Mouse (Mus musculus): ENCODE measurements around the gene Jmjd8.

- no peak for TF ChIP-seq CTCF (IDR thresholded peaks at IDR 0.05; ENCODE audit: control insufficient read depth, insufficient read depth, low read length)
- no peak for TF ChIP-seq POLR2A (IDR thresholded peaks at IDR 0.05; ENCODE audit: borderline replicate concordance, control insufficient read depth, low read depth, low read length)
These were observed 4.6 kb downstream of the Jmjd8 start, which contains the start of gene Stub1 for GRCm38 (mm10) chr17:25833291-25833663.
